Mouse (Mus musculus) hematopoietic stem cell, adult 5-6 weeks (primary cell): ENCODE results near the gene Hspa4l. TPM values are rescaled to one million over a fixed set of nuclear protein-coding genes. Genes with fewer than 3 reads are reported as not detected.
A peak's percentile ranks its signal among the peaks of the same experiment; 100 is the strongest.

Experiments
- ATAC-seq, 2 experiments: fragments of 125-278 bp in 1 of 2; replicated peaks in 1 of 2; 2 replicates each; pipeline ENCODE4 v1.8.0; 2016 to 2017; ENCODE audit warnings: inconsistent platforms in 2 of 2, mild to moderate bottlenecking in 2 of 2, moderate number of reproducible peaks in 2 of 2, low read depth in 1 of 2, moderate TSS enrichment in 1 of 2; ENCODE audit not compliant: low FRiP score in 2 of 2, poor library complexity in 2 of 2, severe bottlenecking in 2 of 2, insufficient read depth in 1 of 2, low TSS enrichment in 1 of 2
- total RNA-seq: library from RNA; stranded (forward); fragments of 172-1452, 232-1000 nt; gene quantifications from 2 replicates; pipeline ENCODE4 v1.2.3, GENCODE M21; 2017

Hspa4l gene
- total RNA-seq: 41.6 and 49.2 TPM in 2 replicates

DNA sequence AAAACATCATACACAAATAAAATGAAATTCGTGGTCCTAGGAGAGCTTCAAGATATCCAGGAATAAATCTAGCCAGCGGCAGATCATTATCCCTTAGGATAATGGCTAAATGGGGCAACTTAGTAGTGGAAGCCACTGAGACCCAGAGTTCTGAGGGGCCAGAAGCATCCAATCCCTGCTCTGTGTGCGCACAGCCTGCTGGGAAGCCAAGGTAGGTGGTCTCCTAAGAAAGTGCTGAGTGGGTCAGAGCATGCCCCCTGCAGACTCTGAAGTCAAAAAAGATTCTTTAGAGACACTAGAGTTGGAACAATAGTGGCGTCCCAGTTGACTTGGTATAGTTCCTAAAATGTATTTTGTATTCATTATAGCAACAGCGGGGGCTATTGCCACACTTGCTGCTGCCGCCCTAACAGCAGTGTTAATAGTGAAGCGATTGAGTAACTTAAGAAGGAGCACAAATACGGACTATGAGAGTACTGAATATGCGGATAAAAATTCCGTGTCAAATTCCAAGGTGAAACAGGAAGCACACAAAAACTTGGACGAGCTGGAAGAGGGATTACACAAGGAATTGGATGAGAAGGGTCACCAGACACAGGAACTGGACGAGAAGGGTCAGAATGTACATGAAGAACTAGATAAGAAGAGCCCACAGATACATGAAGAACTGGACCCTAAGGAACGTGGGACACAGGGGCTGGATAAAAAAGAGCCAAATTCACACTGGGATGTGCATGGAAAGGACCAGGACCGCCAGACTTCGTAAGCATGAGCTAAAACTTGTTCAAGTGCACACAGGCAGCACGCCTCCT lies at the start of gene Hspa4l:
Gene Hspa4l, plus strand, starts transcription at position 472 of the 812 bp plus-strand sequence.
- no peak; a peak in 1 of 4 replicates for ATAC-seq

DNA sequence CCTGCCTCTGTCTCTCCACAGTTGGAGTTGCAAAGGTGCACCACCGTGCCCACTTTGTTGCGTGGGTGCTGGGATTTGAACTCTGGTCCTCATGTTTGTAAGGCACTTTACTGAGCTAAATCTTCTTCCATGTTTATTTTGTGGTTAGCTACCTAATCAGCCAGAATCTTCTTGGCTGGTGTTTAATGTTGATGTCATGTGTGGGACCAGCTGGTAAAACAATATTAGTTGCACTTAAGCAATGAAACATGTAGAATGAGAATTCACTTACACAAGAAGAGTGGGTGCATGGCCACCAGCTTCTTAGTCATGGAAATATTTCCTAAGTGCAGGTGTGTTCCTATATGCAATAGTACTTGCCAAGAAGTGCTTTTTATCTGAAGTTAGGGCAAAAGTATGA lies 49.1 kb upstream of the Hspa4l start:
- no peak for ATAC-seq

DNA sequence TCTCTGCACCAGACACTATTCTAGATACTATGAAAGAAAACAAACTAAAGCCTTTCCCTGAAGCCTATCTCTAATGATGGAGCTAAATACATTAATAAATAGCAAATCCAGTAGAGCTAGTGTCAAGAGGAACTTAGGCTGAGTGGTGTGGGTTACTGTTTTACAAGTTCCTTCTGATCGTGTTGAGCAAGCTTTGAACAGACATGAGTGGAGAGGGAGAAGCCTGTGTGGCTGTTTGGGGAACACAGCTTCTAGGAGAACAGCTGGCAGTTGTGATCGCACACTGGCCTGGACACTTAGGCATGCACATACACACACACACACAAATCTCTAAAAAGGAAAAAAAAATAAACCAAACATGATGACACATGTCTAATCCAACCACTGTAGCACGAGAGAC lies 45.5 kb upstream of the Hspa4l start:
- no peak for ATAC-seq

DNA sequence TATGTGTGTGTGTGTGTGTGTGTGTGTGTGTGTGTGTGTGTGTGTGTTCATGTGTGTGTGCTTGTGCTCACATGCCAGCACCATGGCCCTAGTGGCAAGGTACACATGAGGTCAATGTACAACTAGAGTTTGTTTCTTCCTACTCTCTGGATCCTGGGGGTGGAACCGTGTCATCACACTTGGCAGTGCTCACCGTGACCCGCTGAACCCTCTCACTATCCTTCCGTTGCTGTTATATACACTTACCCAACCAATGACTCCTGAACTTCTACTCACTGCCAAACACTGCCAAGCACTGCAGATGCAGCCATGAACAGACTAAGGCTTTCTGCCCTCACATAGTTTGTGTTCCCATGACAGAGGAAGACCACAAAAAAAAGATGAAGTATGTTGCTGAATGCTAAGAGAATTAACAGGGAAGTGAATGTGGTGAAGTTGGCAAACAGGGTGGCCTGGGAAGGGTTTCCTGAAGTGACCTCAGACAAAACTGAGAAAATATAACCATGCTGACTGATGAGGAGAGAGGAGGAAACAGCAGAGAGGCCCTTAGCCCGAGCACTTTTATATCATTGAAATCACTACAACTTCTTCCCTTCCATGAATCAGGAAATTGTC lies 39.4 kb upstream of the Hspa4l start:
- peak; percentile 84 to 87 for ATAC-seq

GRCm38 (mm10) chr3:40708655-40709054 lies 35.6 kb upstream of the Hspa4l start, which contains the start of gene Slc25a31:
Slc25a31 (plus strand) TSS chr3:40708855.
- ATAC-seq: no peak

DNA sequence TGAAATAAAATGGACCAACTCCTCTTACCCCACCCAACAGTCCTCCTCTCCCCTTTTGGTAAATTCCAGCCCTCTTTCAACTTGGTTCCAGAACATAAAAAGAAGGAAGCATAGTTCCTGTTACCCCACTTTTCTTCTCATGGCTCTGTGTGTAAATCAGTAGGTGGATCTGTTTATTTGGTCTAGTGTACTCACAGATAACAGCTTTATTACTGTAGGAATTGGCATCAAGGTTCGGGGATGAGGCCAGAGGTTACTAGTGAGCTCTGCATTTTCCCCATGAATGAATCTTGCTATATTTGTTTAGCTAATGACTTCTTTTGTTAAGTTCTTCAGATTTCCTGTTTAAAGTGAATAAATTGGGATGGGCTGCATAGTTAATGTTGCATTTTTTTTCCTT lies 28.2 kb upstream of the Hspa4l start:
- ATAC-seq: no peak

DNA sequence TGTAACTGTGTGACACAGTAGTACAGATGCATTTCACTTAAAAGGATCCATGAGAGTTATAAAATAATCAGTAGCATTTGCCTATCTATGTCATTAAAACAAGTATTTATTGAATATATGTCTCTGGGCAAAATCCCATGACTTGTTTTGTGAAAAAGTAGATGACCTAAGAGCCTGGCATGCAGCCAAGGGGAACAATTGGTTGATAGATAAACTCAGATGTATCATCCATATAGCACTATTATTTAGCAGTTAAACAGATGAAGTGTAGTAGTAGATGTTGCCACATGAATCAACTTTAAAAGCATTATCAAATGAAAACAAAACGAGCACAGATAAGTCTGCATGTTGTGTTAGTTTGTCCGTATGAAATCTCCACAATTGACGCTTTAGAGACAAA lies 25.3 kb upstream of the Hspa4l start:
- no peak for ATAC-seq

DNA sequence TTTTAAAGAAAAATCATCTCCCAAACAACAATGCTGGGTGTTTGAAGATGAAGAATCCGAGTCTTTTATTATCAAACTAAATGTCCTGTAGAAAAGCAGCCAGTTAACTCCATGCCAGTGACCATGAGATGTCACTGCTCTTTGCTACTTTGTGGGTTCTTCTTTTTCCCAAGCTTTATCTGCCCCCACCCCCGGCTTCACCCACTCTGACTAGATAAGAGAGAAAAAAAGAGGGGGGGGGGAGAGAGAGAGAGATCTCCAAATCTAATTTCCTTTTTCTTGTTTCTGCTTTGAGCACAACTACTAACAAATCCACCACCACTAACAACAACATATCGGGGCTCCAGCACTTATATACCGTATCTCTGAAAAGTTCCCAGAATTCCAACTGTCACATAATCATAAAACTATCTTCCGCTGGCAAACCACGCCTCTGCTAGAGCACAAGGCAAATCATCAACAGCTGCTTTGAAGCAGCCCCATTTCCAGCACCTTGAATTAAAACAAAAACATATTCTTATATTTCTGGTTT lies 5.8 kb upstream of the Hspa4l start:
- no peak for ATAC-seq

DNA sequence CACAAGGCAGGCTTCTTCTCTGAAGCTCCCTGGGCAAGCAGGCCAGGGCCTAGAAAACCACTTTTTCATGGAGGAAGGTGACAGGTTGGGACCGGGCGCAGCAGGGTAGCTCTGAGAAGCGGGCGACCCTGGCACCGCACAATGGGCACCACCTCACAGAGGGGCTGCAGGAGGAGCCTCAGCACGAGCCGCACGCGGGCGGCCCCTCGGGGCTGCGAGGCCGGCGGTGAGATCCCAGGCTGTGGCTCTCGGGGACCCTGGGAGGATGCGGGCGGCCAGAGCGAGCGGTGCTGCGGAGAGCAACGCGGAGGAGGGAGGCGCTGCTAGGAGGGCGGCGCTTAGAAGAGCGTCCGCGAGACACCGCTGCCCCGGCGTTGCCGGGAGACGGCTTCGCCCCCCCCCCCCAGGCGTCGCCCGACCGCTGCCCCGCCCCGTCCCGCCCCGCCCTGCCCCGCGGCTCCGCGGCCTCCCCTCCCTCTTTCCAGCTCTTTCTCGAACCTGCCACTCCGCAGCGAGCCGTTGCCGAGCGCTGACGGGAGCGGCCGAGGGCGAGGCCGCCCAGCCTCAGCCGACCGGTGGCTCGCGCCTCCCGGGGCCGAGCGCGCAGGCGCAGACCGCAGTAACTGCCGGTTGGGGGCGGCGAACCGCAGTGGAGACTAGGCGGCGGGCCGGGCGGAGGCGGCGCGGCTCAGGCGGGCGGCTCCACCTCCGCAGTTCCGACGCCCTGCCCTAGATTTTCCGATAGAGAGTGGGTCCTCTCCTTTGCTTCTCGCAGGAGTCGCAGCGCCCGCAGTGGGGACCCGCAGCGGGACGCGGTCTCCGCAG lies 753 bp downstream of the Hspa4l start:
- peak; percentile 84 for ATAC-seq

GRCm38 (mm10) chr3:40745661-40746547 lies 1.6 kb downstream of the Hspa4l start:
- peak; percentile 34 to 56 for ATAC-seq

DNA sequence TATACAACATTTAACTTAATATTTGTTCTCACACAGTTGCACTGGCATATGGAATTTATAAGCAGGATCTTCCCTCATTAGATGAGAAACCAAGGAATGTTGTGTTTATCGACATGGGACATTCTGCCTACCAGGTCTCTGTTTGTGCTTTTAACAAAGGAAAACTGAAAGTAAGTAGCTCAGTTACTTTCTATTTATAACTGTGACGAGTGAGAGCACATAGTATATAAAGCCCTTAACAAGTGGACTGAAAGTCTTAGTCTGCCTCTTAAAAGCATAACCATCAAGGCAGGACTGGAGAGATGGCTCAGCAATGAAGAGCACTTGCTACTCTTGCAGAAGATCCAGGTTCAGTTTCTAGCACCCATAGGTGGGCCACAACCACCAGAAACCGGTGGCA lies 16.5 kb downstream of the Hspa4l start:
- no peak for ATAC-seq

DNA sequence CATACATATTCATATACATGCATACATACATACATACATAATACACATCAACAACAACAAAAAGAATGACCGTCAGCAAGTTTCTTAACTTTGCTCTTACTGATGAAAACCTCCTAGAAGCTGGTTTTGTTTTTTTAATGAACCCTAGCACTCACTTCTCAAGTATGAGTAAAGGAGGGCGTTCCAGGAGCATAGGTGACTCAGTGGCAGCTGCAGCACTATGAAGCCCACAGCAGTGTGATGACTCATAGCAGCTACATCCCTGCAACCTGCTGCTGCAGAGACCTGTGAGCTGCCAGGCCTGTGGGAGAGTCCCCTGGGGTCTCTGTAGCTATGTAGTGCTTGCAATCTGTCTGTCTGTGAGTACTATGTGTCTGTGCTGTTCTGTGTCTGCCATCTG lies 17.0 kb downstream of the Hspa4l start:
- ATAC-seq: no peak

DNA sequence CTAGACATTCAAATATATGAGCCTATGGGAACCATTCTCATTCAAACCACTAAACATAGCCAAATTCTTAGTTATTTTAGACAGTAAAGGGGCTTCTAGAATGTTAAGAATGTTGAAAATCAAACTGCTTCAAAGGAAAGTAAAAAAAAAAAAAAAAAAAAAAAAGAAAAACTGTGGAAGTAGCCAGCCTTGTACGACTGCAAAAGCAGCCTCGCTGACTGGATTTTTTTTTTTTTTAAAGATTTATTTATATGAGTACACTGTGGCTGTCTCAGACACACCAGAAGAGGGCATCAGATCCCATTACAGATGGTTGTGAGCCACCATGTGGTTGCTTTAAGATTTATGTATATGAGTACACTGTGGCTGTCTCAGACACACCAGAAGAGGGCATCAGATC lies 49.5 kb downstream of the Hspa4l start:
- ATAC-seq: no peak

DNA sequence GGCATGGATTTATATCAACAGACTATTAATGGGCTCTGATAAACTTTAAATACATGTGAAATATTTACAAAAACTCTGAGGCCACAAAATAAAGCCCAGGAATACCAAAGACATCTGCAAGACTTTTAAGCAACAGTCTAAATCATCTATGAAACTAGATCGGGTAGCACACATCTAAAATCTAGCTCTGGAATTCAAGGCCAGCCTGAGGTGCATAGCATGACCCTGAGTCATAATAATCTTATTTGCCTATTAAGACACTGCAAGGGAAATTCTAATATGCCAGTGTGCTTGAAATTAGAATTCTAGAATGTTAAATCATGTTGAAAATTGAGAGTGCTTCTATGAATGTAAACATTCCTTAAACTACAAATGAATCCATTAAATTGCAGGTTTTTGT lies 53.8 kb downstream of the Hspa4l start:
- ATAC-seq: no peak

GRCm38 (mm10) chr3:40798500-40798899 lies 54.2 kb downstream of the Hspa4l start:
- ATAC-seq: peak; percentile 46 to 59

GRCm38 (mm10) chr3:40799530-40800372 lies 55.5 kb downstream of the Hspa4l start, which contains the start of gene Plk4:
Plk4 (plus strand) TSS chr3:40800019.
- ATAC-seq: peak; percentile 86 to 91
